Mouse (Mus musculus) pancreas, adult 10 weeks (tissue): ENCODE results near the gene Ebna1bp2. TPM values are rescaled to one million over a fixed set of nuclear protein-coding genes. Genes with fewer than 3 reads are reported as not detected.

Source experiments
- polyA plus RNA-seq: library from polyadenylated mRNA; stranded (reverse); fragments of 350-450 nt; fragmentation: Illumina TruSeq; extraction: RNeasy Lipid Tissue Mini Kit (QIAGEN cat#74804); gene quantifications from one replicate; pipeline ENCODE4 v1.2.3, GENCODE M21; 2015; ENCODE audit warnings: low read depth, low replicate concordance; ENCODE audit not compliant: insufficient read depth

Gene Ebna1bp2
- polyA plus RNA-seq: 8.0 TPM

GRCm38 (mm10) chr4:118620279-118620966 lies at the start of gene Ebna1bp2, which contains the start of gene Cfap57:
Gene Ebna1bp2 (plus strand): TSS chr4:118620799.
Gene Cfap57 (minus strand): TSS chr4:118620777.

GRCm38 (mm10) chr4:118658652-118659051 lies 38.1 kb downstream of the Ebna1bp2 start, which contains the start of gene Olfr62:
Gene Olfr62 (plus strand): TSS chr4:118658952.

Other genes starting within 250 kb of the Ebna1bp2 start
- 9.0 TPM for gene Szt2, start 211.5 kb upstream of the Ebna1bp2 start, polyA plus RNA-seq
- gene Med8, start 211.5 kb upstream of the Ebna1bp2 start, polyA plus RNA-seq: 19.5 TPM
- gene Elovl1, start 192.7 kb upstream of the Ebna1bp2 start, polyA plus RNA-seq: 25.4 TPM
- gene Cdc20, start 183.4 kb upstream of the Ebna1bp2 start, polyA plus RNA-seq: 0.46 TPM
- not detected for gene Mpl, start 163.3 kb upstream of the Ebna1bp2 start, polyA plus RNA-seq
- gene Tie1, start 130.7 kb upstream of the Ebna1bp2 start, polyA plus RNA-seq: 24.8 TPM
- gene 2610528J11Rik, start 93.8 kb upstream of the Ebna1bp2 start, polyA plus RNA-seq: 3.4 TPM
- gene Tmem125, start 76.8 kb upstream of the Ebna1bp2 start, polyA plus RNA-seq: 5.4 TPM
- not detected for gene Cfap57, start within 50 bp of the Ebna1bp2 start, polyA plus RNA-seq
- not detected for gene Olfr62, start 38.2 kb downstream of the Ebna1bp2 start, polyA plus RNA-seq
- not detected for gene Olfr1342, start 72.0 kb downstream of the Ebna1bp2 start, polyA plus RNA-seq
- gene Olfr1341, start 82.7 kb downstream of the Ebna1bp2 start, polyA plus RNA-seq: not detected
- gene Olfr1340, start 99.3 kb downstream of the Ebna1bp2 start, polyA plus RNA-seq: not detected
- gene Olfr1339, start 111.4 kb downstream of the Ebna1bp2 start, polyA plus RNA-seq: not detected
- not detected for gene Olfr1338, start 137.9 kb downstream of the Ebna1bp2 start, polyA plus RNA-seq
- not detected for gene Olfr1337, start 161.8 kb downstream of the Ebna1bp2 start, polyA plus RNA-seq
- gene Olfr1335, start 189.1 kb downstream of the Ebna1bp2 start, polyA plus RNA-seq: not detected
- not detected for gene Olfr1333, start 215.5 kb downstream of the Ebna1bp2 start, polyA plus RNA-seq
- gene Olfr1331, start 243.8 kb downstream of the Ebna1bp2 start, polyA plus RNA-seq: not detected